Mouse (Mus musculus) CH12.LX (cell line): Measurements from ENCODE around the gene Tnfaip2. TPM values are rescaled to one million over a fixed set of nuclear protein-coding genes. Genes with fewer than 3 reads are reported as not detected.

ENCODE experiments used
- DNase-seq: peaks from one replicate; pipeline ENCODE4 v3.0.0-alpha.2; 2013; ENCODE audit errors: extremely low read depth
- H3K27ac ChIP-seq: 2 replicates; pipeline ENCODE4 v1.5.1; 2012; ENCODE audit warnings: low read depth, mild to moderate bottlenecking, control low read depth, moderate library complexity; ENCODE audit not compliant: insufficient read depth
- H3K27me3 ChIP-seq: replicated peaks from 2 replicates; pipeline ENCODE3; 2012; ENCODE audit warnings: inconsistent platforms
- H3K36me3 ChIP-seq, 2 experiments: replicated peaks in 1 of 2; 2 replicates each; pipeline versions ENCODE3 to v1.6.1; 2012; ENCODE audit warnings: inconsistent platforms in 1 of 2, low read length in 1 of 2, mild to moderate bottlenecking in 1 of 2, mixed read lengths in 1 of 2, moderate library complexity in 1 of 2; ENCODE audit not compliant: control insufficient read depth in 1 of 2, insufficient read depth in 1 of 2
- H3K4me1 ChIP-seq, 2 experiments: 2 replicates each; pipeline ENCODE4 v1.6.1; 2012; ENCODE audit warnings: inconsistent platforms in 1 of 2, moderate library complexity in 1 of 2; ENCODE audit not compliant: insufficient read depth in 2 of 2, control insufficient read depth in 1 of 2
- H3K4me2 ChIP-seq: 2 replicates; pipeline ENCODE4 v1.6.1; 2012; ENCODE audit warnings: low read depth, mild to moderate bottlenecking, control low read depth; ENCODE audit not compliant: poor library complexity, insufficient read depth, severe bottlenecking
- H3K4me3 ChIP-seq, 3 experiments: fragments of 150-350 bp in 1 of 3; sonication (generic) in 1 of 3; replicated peaks in 1 of 3; 2 replicates each; pipeline versions ENCODE3 to v1.5.1; 2011 to 2012; ENCODE audit warnings: low read depth in 2 of 3, low read length in 2 of 3, mild to moderate bottlenecking in 2 of 3, moderate library complexity in 2 of 3, control low read depth in 1 of 3, improper control_type of control experiment in 1 of 3, inconsistent platforms in 1 of 3, mixed read lengths in 1 of 3; ENCODE audit not compliant: poor library complexity in 1 of 3
- H3K79me2 ChIP-seq: replicated peaks from 2 replicates; pipeline ENCODE4 v1.6.1; 2012; ENCODE audit warnings: mild to moderate bottlenecking, moderate library complexity; ENCODE audit not compliant: control insufficient read depth, poor library complexity, insufficient read depth, severe bottlenecking; ENCODE audit errors: extremely low read depth
- H3K9ac ChIP-seq: 2 replicates; pipeline ENCODE4 v1.6.1; 2012; ENCODE audit warnings: low read depth, mild to moderate bottlenecking, control low read depth, moderate library complexity; ENCODE audit not compliant: insufficient read depth
- H3K9me3 ChIP-seq: replicated peaks from 2 replicates; pipeline ENCODE3; 2012; ENCODE audit warnings: low read length, inconsistent platforms, mixed read lengths
- CHD1 ChIP-seq: IDR thresholded peaks from 2 replicates; pipeline ENCODE4 v1.6.1; 2012; ENCODE audit warnings: low read depth, low read length, improper control_type of control experiment, inconsistent platforms
- CHD2 ChIP-seq: IDR thresholded peaks from 2 replicates; pipeline ENCODE4 v1.6.1; 2011; ENCODE audit warnings: low read length, improper control_type of control experiment
- E2F4 ChIP-seq: IDR thresholded peaks from 2 replicates; pipeline ENCODE4 v1.6.1; 2011; ENCODE audit warnings: low read depth, low read length, improper control_type of control experiment; ENCODE audit not compliant: insufficient replicate concordance
- EP300 ChIP-seq: IDR thresholded peaks from 2 replicates; pipeline ENCODE4 v1.6.1; 2011; ENCODE audit warnings: low read length, improper control_type of control experiment
- GABPA ChIP-seq: IDR thresholded peaks from 2 replicates; pipeline ENCODE4 v1.6.1; 2012; ENCODE audit warnings: low read depth, low read length, improper control_type of control experiment, inconsistent platforms; ENCODE audit not compliant: insufficient replicate concordance
- IRF4 ChIP-seq: IDR thresholded peaks from 2 replicates; pipeline ENCODE4 v1.6.1; 2014; ENCODE audit warnings: low read depth, mild to moderate bottlenecking, inconsistent platforms, low read length, improper control_type of control experiment
- JUND ChIP-seq: conservative IDR thresholded peaks from 2 replicates; pipeline ENCODE4 v1.6.1; 2011; ENCODE audit warnings: low read depth, low read length, improper control_type of control experiment
- MAFK ChIP-seq: IDR thresholded peaks from 2 replicates; pipeline ENCODE4 v1.6.1; 2011; ENCODE audit warnings: low read length, improper control_type of control experiment; ENCODE audit not compliant: insufficient replicate concordance
- MAZ ChIP-seq: IDR thresholded peaks from 2 replicates; pipeline ENCODE4 v1.6.1; 2012; ENCODE audit warnings: low read depth, mild to moderate bottlenecking, inconsistent platforms, low read length, improper control_type of control experiment, moderate library complexity
- MXI1 ChIP-seq: IDR thresholded peaks from 2 replicates; pipeline ENCODE4 v1.6.1; 2011; ENCODE audit warnings: mild to moderate bottlenecking, low read depth, low read length, improper control_type of control experiment
- MYC ChIP-seq: IDR thresholded peaks from 2 replicates; pipeline ENCODE4 v1.6.1; 2011; ENCODE audit warnings: low read depth, mild to moderate bottlenecking, improper control_type of control experiment, low read length
- NELFE ChIP-seq: IDR thresholded peaks from 2 replicates; pipeline ENCODE4 v1.6.1; 2011; ENCODE audit warnings: low read depth, low read length, improper control_type of control experiment
- NRF1 ChIP-seq: IDR thresholded peaks from 2 replicates; pipeline ENCODE4 v1.6.1; 2014; ENCODE audit warnings: low read depth, mild to moderate bottlenecking, inconsistent platforms, low read length, improper control_type of control experiment, moderate library complexity
- POLR2AphosphoS2 ChIP-seq: IDR thresholded peaks from 2 replicates; pipeline ENCODE4 v1.6.1; 2011; ENCODE audit warnings: low read depth, low read length, improper control_type of control experiment
- RCOR1 ChIP-seq: conservative IDR thresholded peaks from 2 replicates; pipeline ENCODE4 v1.6.1; 2012; ENCODE audit warnings: low read depth, mild to moderate bottlenecking, inconsistent platforms, low read length, improper control_type of control experiment
- TBP ChIP-seq: conservative IDR thresholded peaks from 2 replicates; pipeline ENCODE4 v1.6.1; 2011; ENCODE audit warnings: low read depth, low read length, improper control_type of control experiment
- UBTF ChIP-seq: IDR thresholded peaks from 2 replicates; pipeline ENCODE4 v1.6.1; 2012; ENCODE audit warnings: low read depth, mild to moderate bottlenecking, inconsistent platforms, low read length, improper control_type of control experiment, moderate library complexity
- ZC3H11A ChIP-seq: IDR thresholded peaks from 2 replicates; pipeline ENCODE4 v1.6.1; 2012; ENCODE audit warnings: low read depth, mild to moderate bottlenecking, inconsistent platforms, low read length, improper control_type of control experiment
- ZKSCAN1 ChIP-seq: IDR thresholded peaks from 2 replicates; pipeline ENCODE4 v1.6.1; 2012; ENCODE audit warnings: low read depth, inconsistent platforms, low read length, improper control_type of control experiment, borderline replicate concordance
- ZMIZ1 ChIP-seq: IDR thresholded peaks from 2 replicates; pipeline ENCODE4 v1.6.1; 2012; ENCODE audit warnings: low read depth, mild to moderate bottlenecking, inconsistent platforms, low read length, improper control_type of control experiment
- dilution Hi-C: fragments of 300-500 bp; cut with MboI; formaldehyde crosslinking; loops from 2 replicates; pipeline ENCODE4 v1.14.3; 2020; ENCODE audit warnings: low sequenced_read_pairs; ENCODE audit not compliant: extremely low pct_unique_long_range_greater_than_20kb, extremely low pct_ligation_motif_present
- in situ Hi-C: fragments of 300-500 bp; cut with MboI; formaldehyde crosslinking; loops from 3 replicates; pipeline ENCODE4 v1.14.3; 2019; ENCODE audit warnings: low sequenced_read_pairs, low pct_ligation_motif_present, low pct_unique_long_range_greater_than_20kb, mixed read lengths
- polyA plus RNA-seq: library from polyadenylated mRNA; unstranded; fragments of >175 nt; gene quantifications from 2 replicates; pipeline ENCODE4 v1.2.1, GENCODE M21; 2012; ENCODE audit warnings: low read depth; ENCODE audit not compliant: insufficient read length
- total RNA-seq, 2 experiments: library from RNA; depleted of rRNA; stranded (reverse); fragments of 300-350 nt in 1 of 2; fragments of >200 nt in 1 of 2; gene quantifications; 2 replicates each; pipeline ENCODE4 v1.2.3; 2012 to 2014

The Tnfaip2 gene
- total and polyA plus RNA-seq, 3 experiments, result 0.93 to 2.5 (median 1.4) TPM

GRCm38 (mm10) chr12:111447898-111448760 is 5.9 kb downstream of the Tnfaip2 start:
- Histone ChIP-seq H3K4me3 (no peak overlapping the region), H3K9ac (no peak overlapping the region), H3K4me1 (peaks cover 0 to 17% of the 10 kb centered on the region in 2 experiments; a peak in 2 of 4 replicates), H3K4me2 (no peak overlapping the region), H3K79me2 (no peaks in the 10 kb centered on the region), H3K27ac (no peak overlapping the region), H3K27me3 (peaks cover 60% of the 10 kb centered on the region), H3K9me3 (no peaks in the 10 kb centered on the region), H3K36me3 (peaks cover 0 to 19% of the 10 kb centered on the region in 2 experiments)
- dilution Hi-C loops, result no loop called here
- in situ Hi-C loops, result no loop called here
- DNase-seq, result no peak
- TF ChIP-seq EP300, result no peak

- dilution Hi-C loops, result no loop called here
These were observed 6.8 kb downstream of the Tnfaip2 start for GRCm38 (mm10) chr12:111448931-111449705.

GRCm38 (mm10) chr12:111450359-111450758 is 8.1 kb downstream of the Tnfaip2 start:
- H3K27ac ChIP-seq, result no peak overlapping the region
- H3K9me3 ChIP-seq, result no peaks in the 10 kb centered on the region
- H3K27me3 ChIP-seq, result peaks cover 57% of the 10 kb centered on the region
- peaks cover 0 to 4% of the 10 kb centered on the region in 2 experiments; a peak in 2 of 4 replicates for H3K4me1 ChIP-seq
- H3K36me3 ChIP-seq, result peaks cover 0 to 18% of the 10 kb centered on the region in 2 experiments
- in situ Hi-C loops (no loop called here), dilution Hi-C loops (no loop called here)
- H3K79me2 ChIP-seq, result no peaks in the 10 kb centered on the region
- TF ChIP-seq NELFE, result no peak
- TF ChIP-seq E2F4, result no peak
- TF ChIP-seq JUND, result no peak
- no peak for TF ChIP-seq IRF4
- no peak for TF ChIP-seq MYC
- TF ChIP-seq ZC3H11A, result no peak
- no peak for TF ChIP-seq ZKSCAN1
- no peak for TF ChIP-seq GABPA
- no peak for TF ChIP-seq MAFK
- no peak for TF ChIP-seq ZMIZ1
- TF ChIP-seq CHD1, result no peak
- no peak for TF ChIP-seq NRF1
- no peak for TF ChIP-seq UBTF
- TF ChIP-seq MXI1, result no peak
- no peak for TF ChIP-seq CHD2
- TF ChIP-seq TBP, result no peak
- TF ChIP-seq RCOR1, result no peak
- no peak overlapping the region for H3K4me2 ChIP-seq
- no peak overlapping the region for H3K4me3 ChIP-seq
- no peak overlapping the region for H3K9ac ChIP-seq
- no peak for DNase-seq

More at GRCm38 (mm10) chr12:111448931-111449705, 6.8 kb downstream of the Tnfaip2 start:
- Histone ChIP-seq H3K4me2 (no peak overlapping the region), H3K9ac (no peak overlapping the region), H3K4me1 (peaks cover 0 to 7% of the 10 kb centered on the region in 2 experiments; a peak in 2 of 4 replicates), H3K79me2 (no peaks in the 10 kb centered on the region), H3K36me3 (peaks cover 0 to 19% of the 10 kb centered on the region in 2 experiments), H3K4me3 (no peak overlapping the region), H3K9me3 (no peaks in the 10 kb centered on the region), H3K27me3 (peaks cover 59% of the 10 kb centered on the region), H3K27ac (no peak overlapping the region)
- no peak for DNase-seq
- in situ Hi-C loops, result no loop called here
- TF ChIP-seq NELFE (no peak), MAFK (no peak), MAZ (no peak), MXI1 (no peak), ZKSCAN1 (no peak), POLR2AphosphoS2 (no peak), EP300 (no peak), TBP (no peak)
